10 mouse cellular contexts compared by ENCODE assay signal in genomic region chr7:13053501-13053900, GRCm38 (mm10). TPM values are rescaled to one million over a fixed set of nuclear protein-coding genes. Genes with fewer than 3 reads are reported as not detected.
DNase-seq lines count a peak whose midpoint lies in the region; ATAC-seq lines count a peak whose summit lies in the region.
"Had no signal": no experiment of that assay in that cellular context is flagged by ENCODE, and none has a peak within 500 bp of the region (broad histone marks: within the 10 kb centered on the region; RNA-seq: fewer than 3 reads in every experiment).

No protein-coding gene starts in this region.

- H3K27ac ChIP-seq in heart, embryonic 16.5 days (ENCODE audit: low read length) = no peak overlapping the region; the same call in 1 of the 2 replicates
- H3K27ac ChIP-seq in liver, embryonic 15.5 days (replicated peaks) = no peak overlapping the region

- peak overlapping the region; percentile 79 for H3K4me2 ChIP-seq in heart, embryonic 16.5 days (ENCODE audit: low read depth, low read length)
- H3K4me2 ChIP-seq in liver, embryonic 15.5 days = peak overlapping the region; percentile 86

- H3K4me3 ChIP-seq in erythroblast, embryonic 14.5 days (replicated peaks) = peak overlapping the region; percentile 85
- peak overlapping the region; percentile 75 for H3K4me3 ChIP-seq in heart, embryonic 16.5 days (ENCODE audit: low read length)
- peak overlapping the region; percentile 72; the same call in 1 of the 2 replicates for H3K4me3 ChIP-seq in liver, embryonic 15.5 days (replicated peaks)

- DNase-seq in ES-CJ7 (ENCODE audit: low read depth, low spot score) = peak; percentile 12
- no peak for DNase-seq in ovary, postnatal 10 days (ENCODE audit: low spot score)
- no peak for DNase-seq in retina, embryonic 14.5 days (ENCODE audit: low spot score)
- no peak for DNase-seq in gastrocnemius, adult 18-20 months (ENCODE audit: low spot score)

- peaks cover 4% of the 10 kb centered on the region for H3K27me3 ChIP-seq in erythroblast, embryonic 14.5 days (ENCODE audit: control insufficient read depth)
- H3K27me3 ChIP-seq in heart, embryonic 16.5 days (ENCODE audit: control insufficient read depth, insufficient read depth, low read length) = no peaks in the 10 kb centered on the region
- H3K27me3 ChIP-seq in liver, embryonic 15.5 days = no peaks in the 10 kb centered on the region

- no peaks in the 10 kb centered on the region for H3K36me3 ChIP-seq in erythroblast, embryonic 14.5 days (ENCODE audit: control insufficient read depth)
- H3K36me3 ChIP-seq in heart, embryonic 16.5 days (ENCODE audit: control insufficient read depth, insufficient read depth) = no peaks in the 10 kb centered on the region
- no peaks in the 10 kb centered on the region for H3K36me3 ChIP-seq in liver, embryonic 15.5 days (replicated peaks)

- peaks cover 18% of the 10 kb centered on the region for H3K4me1 ChIP-seq in erythroblast, embryonic 14.5 days (ENCODE audit: control insufficient read depth)
- H3K4me1 ChIP-seq in heart, embryonic 16.5 days (ENCODE audit: control insufficient read depth, insufficient read depth, low read length) = peaks cover 4% of the 10 kb centered on the region; the same call in 1 of the 2 replicates
- peaks cover 16% of the 10 kb centered on the region for H3K4me1 ChIP-seq in liver, embryonic 15.5 days (replicated peaks)

- 82% methylated on average over 2 of the region's 2 CpGs for WGBS in heart, embryonic 16.5 days
- 85% methylated on average over 2 of the region's 2 CpGs for WGBS in liver, embryonic 15.5 days (ENCODE audit: insufficient replicate concordance)

- H3K9me3 ChIP-seq in erythroblast, embryonic 14.5 days (ENCODE audit: control insufficient read depth, low read length) = no peaks in the 10 kb centered on the region
- no peaks in the 10 kb centered on the region for H3K9me3 ChIP-seq in heart, embryonic 16.5 days (replicated peaks; ENCODE audit: control insufficient read depth, low read length)
- no peaks in the 10 kb centered on the region for H3K9me3 ChIP-seq in liver, embryonic 15.5 days (replicated peaks)

- ATAC-seq in erythroblast, adult 5-6 weeks (replicated peaks; ENCODE audit: low FRiP score, poor library complexity, severe bottlenecking) = no peak
- ATAC-seq in heart, embryonic 16.5 days (replicated peaks; ENCODE audit: extremely low read depth, insufficient read depth, low FRiP score) = no peak
- no peak for ATAC-seq in liver, embryonic 15.5 days (ENCODE audit: insufficient read depth)

- no peak overlapping the region; the same call in 1 of the 2 replicates for H3K9ac ChIP-seq in heart, embryonic 16.5 days (ENCODE audit: low read length)
- peak overlapping the region; percentile 63; the same call in 1 of the 2 replicates for H3K9ac ChIP-seq in liver, embryonic 15.5 days

RNA-seq across cellular contexts. Expression of gene Mzf1, which starts 1.1 kb away (rescaled TPM):
- 0.03 TPM in 2 replicates for polyA plus RNA-seq in erythroblast, embryonic 14.5 days (2012)
- not detected in 2 replicates for total RNA-seq in erythroblast, adult 5-6 weeks (2015; ENCODE audit: low replicate concordance)
- total RNA-seq in erythroblast, adult 5-6 weeks (2017; ENCODE audit: low replicate concordance) = 0.56 TPM in 1 of 2 replicates, not detected in the other
- 1.7 and 2.1 TPM in 2 replicates for polyA plus RNA-seq in heart, embryonic 16.5 days (2015; fragmentation: Nextera tagmentation; extraction: Ambion mirVana)
- polyA plus RNA-seq in liver, embryonic 15.5 days (2015; fragmentation: Nextera tagmentation; extraction: Ambion mirVana) = 0.37 and 0.44 TPM in 2 replicates
- under 1 TPM; 0.62 to 0.71 TPM for total RNA-seq in gastrocnemius, adult 18-20 months (2021)

RNA-seq across cellular contexts. Expression of gene Ube2m, which starts 15.4 kb away (rescaled TPM):
- polyA plus RNA-seq in erythroblast, embryonic 14.5 days (2012) = 22.8 and 28.8 TPM in 2 replicates
- 45.0 and 92.0 TPM in 2 replicates for total RNA-seq in erythroblast, adult 5-6 weeks (2015; ENCODE audit: low replicate concordance)
- total RNA-seq in erythroblast, adult 5-6 weeks (2017; ENCODE audit: low replicate concordance) = 32.8 and 112 TPM in 2 replicates
- 49.0 and 94.2 TPM in 2 replicates for polyA plus RNA-seq in heart, embryonic 16.5 days (2015; fragmentation: Nextera tagmentation; extraction: Ambion mirVana)
- 64.5 and 72.3 TPM in 2 replicates for polyA plus RNA-seq in liver, embryonic 15.5 days (2015; fragmentation: Nextera tagmentation; extraction: Ambion mirVana)
- total RNA-seq in gastrocnemius, adult 18-20 months (2021) = 100 to 1,000 TPM; 148 to 149 TPM

RNA-seq across cellular contexts. Expression of gene Chmp2a, which starts 18.9 kb away (rescaled TPM):
- 39.9 and 103 TPM in 2 replicates for polyA plus RNA-seq in erythroblast, embryonic 14.5 days (2012)
- 97.4 and 99.3 TPM in 2 replicates for total RNA-seq in erythroblast, adult 5-6 weeks (2015; ENCODE audit: low replicate concordance)
- total RNA-seq in erythroblast, adult 5-6 weeks (2017; ENCODE audit: low replicate concordance) = 144 and 170 TPM in 2 replicates
- polyA plus RNA-seq in heart, embryonic 16.5 days (2015; fragmentation: Nextera tagmentation; extraction: Ambion mirVana) = 146 TPM in 2 replicates
- polyA plus RNA-seq in liver, embryonic 15.5 days (2015; fragmentation: Nextera tagmentation; extraction: Ambion mirVana) = 118 and 120 TPM in 2 replicates
- 100 to 1,000 TPM in 1 of 2 experiments, 10 to 100 TPM in 1; 95.4 to 103 TPM for total RNA-seq in gastrocnemius, adult 18-20 months (2021)

RNA-seq across cellular contexts. Expression of gene Vmn1r85, which starts 41.5 kb away (rescaled TPM):
- 0.06 TPM in 1 of 2 replicates, not detected in the other for polyA plus RNA-seq in erythroblast, embryonic 14.5 days (2012)
- total RNA-seq in erythroblast, adult 5-6 weeks (2015; ENCODE audit: low replicate concordance) = not detected in 2 replicates
- total RNA-seq in erythroblast, adult 5-6 weeks (2017; ENCODE audit: low replicate concordance) = not detected in 2 replicates
- not detected in 2 replicates for polyA plus RNA-seq in heart, embryonic 16.5 days (2015; fragmentation: Nextera tagmentation; extraction: Ambion mirVana)
- not detected in 2 replicates for polyA plus RNA-seq in liver, embryonic 15.5 days (2015; fragmentation: Nextera tagmentation; extraction: Ambion mirVana)
- not detected for total RNA-seq in gastrocnemius, adult 18-20 months (2021)
- total RNA-seq: adrenal gland, postnatal 25 days; gastrocnemius, adult 8-10 months had no signal

RNA-seq across cellular contexts. Expression of gene Zbtb45, which starts 43.7 kb away (rescaled TPM):
- 6.7 and 7.7 TPM in 2 replicates for polyA plus RNA-seq in erythroblast, embryonic 14.5 days (2012)
- total RNA-seq in erythroblast, adult 5-6 weeks (2015; ENCODE audit: low replicate concordance) = 2.7 and 8.2 TPM in 2 replicates
- total RNA-seq in erythroblast, adult 5-6 weeks (2017; ENCODE audit: low replicate concordance) = 21.2 and 23.4 TPM in 2 replicates
- 17.4 and 20.4 TPM in 2 replicates for polyA plus RNA-seq in heart, embryonic 16.5 days (2015; fragmentation: Nextera tagmentation; extraction: Ambion mirVana)
- polyA plus RNA-seq in liver, embryonic 15.5 days (2015; fragmentation: Nextera tagmentation; extraction: Ambion mirVana) = 11.8 and 13.3 TPM in 2 replicates
- 1 to 10 TPM; 3.2 to 4.0 TPM for total RNA-seq in gastrocnemius, adult 18-20 months (2021)
